Mouse (Mus musculus) ES-E14 (cell line): ENCODE measurements around the gene Gcsh.

Source experiments
- CHD2 ChIP-seq: IDR thresholded peaks from 2 replicates; pipeline ENCODE4 v1.6.1; 2014; ENCODE audit warnings: mild to moderate bottlenecking, low read depth, low read length, inconsistent platforms
- HCFC1 ChIP-seq: IDR thresholded peaks from 2 replicates; pipeline ENCODE4 v1.6.1; 2012; ENCODE audit warnings: low read length, inconsistent platforms, borderline replicate concordance; ENCODE audit not compliant: insufficient read depth

GRCm38 (mm10) chr8:117031476-117031875 lies 38.1 kb upstream of the Gcsh start:
- TF ChIP-seq CHD2 (no peak), HCFC1 (no peak)
